Mouse (Mus musculus): Measurements from ENCODE around the gene Tex13c1.

The Tex13c1 gene

GRCm38 (mm10) chrX:43590860-43591259 is at the start of gene Tex13c1:
Gene Tex13c1 (plus strand): TSS chrX:43591160.
- DNase-seq = no peak

Measured in lung, postnatal 14 days (tissue).